Mouse (Mus musculus) embryonic fibroblast, embryonic 13.5 days (primary cell): ENCODE data around the gene Ctsw.

Source experiments
- CTCF ChIP-seq: IDR thresholded peaks from 2 replicates; pipeline ENCODE4 v1.5.1; 2011; ENCODE audit warnings: mild to moderate bottlenecking, control low read depth, low read length, moderate library complexity, borderline replicate concordance; ENCODE audit not compliant: insufficient read depth
- POLR2A ChIP-seq: IDR thresholded peaks from 2 replicates; pipeline ENCODE4 v1.6.1; 2011; ENCODE audit warnings: low read depth, mild to moderate bottlenecking, control low read depth, low read length, moderate library complexity

GRCm38 (mm10) chr19:5422267-5422666 lies 46.0 kb downstream of the Ctsw start:
- TF ChIP-seq CTCF (no peak), POLR2A (no peak)
